Mouse (Mus musculus) limb, embryonic 14.5 days (tissue): Measurements from ENCODE around the gene Amh. TPM values are rescaled to one million over a fixed set of nuclear protein-coding genes. Genes with fewer than 3 reads are reported as not detected.
A peak's percentile ranks its signal among the peaks of the same experiment; 100 is the strongest.

Experiments
- ATAC-seq: fragments of 200-750 bp; cut with Nextera tagmentation; 2 replicates; pipeline ENCODE4 v1.8.0; 2017; ENCODE audit warnings: low read depth, moderate number of reproducible peaks, moderate TSS enrichment; ENCODE audit not compliant: low FRiP score
- DNase-seq: peaks from one replicate; pipeline ENCODE4 v3.0.0-alpha.2; 2015; ENCODE audit warnings: low spot score
- H3K27ac ChIP-seq: fragments of 300-500 bp; sonication (generic); replicated peaks from 2 replicates; pipeline ENCODE4 v1.5.1; 2014; ENCODE audit warnings: low read depth, mild to moderate bottlenecking, low read length, moderate library complexity, mixed read lengths
- H3K27me3 ChIP-seq: fragments of 300-500 bp; sonication (generic); 2 replicates; pipeline ENCODE4 v1.6.1; 2014; ENCODE audit warnings: low read length, mixed read lengths; ENCODE audit not compliant: control insufficient read depth, insufficient read depth
- H3K36me3 ChIP-seq: fragments of 300-500 bp; sonication (generic); 2 replicates; pipeline ENCODE4 v1.6.1; 2014; ENCODE audit warnings: mild to moderate bottlenecking, low read length, moderate library complexity, mixed read lengths; ENCODE audit not compliant: control insufficient read depth, insufficient read depth
- H3K4me1 ChIP-seq: fragments of 300-500 bp; sonication (generic); 2 replicates; pipeline ENCODE4 v1.6.1; 2014; ENCODE audit warnings: antibody characterized with exemption, low read length, mixed read lengths; ENCODE audit not compliant: control insufficient read depth, insufficient read depth
- H3K4me2 ChIP-seq: fragments of 300-500 bp; sonication (generic); replicated peaks from 2 replicates; pipeline ENCODE4 v1.6.1; 2014; ENCODE audit warnings: low read depth, mild to moderate bottlenecking, low read length, moderate library complexity; ENCODE audit not compliant: severe bottlenecking
- H3K4me3 ChIP-seq: fragments of 300-500 bp; sonication (generic); replicated peaks from 2 replicates; pipeline ENCODE4 v1.5.1; 2014; ENCODE audit warnings: low read length
- H3K9ac ChIP-seq: fragments of 300-500 bp; sonication (generic); 2 replicates; pipeline ENCODE4 v1.6.1; 2014; ENCODE audit warnings: mild to moderate bottlenecking, low read depth, low read length, moderate library complexity; ENCODE audit not compliant: severe bottlenecking
- H3K9me3 ChIP-seq: fragments of 300-500 bp; sonication (generic); 2 replicates; pipeline ENCODE4 v1.6.1; 2016; ENCODE audit warnings: low read length; ENCODE audit not compliant: control insufficient read depth
- POLR2A ChIP-seq: fragments of 200-500 bp; IDR thresholded peaks from 2 replicates; pipeline ENCODE4 v1.8.0; 2012; ENCODE audit warnings: inconsistent platforms, mild to moderate bottlenecking, moderate library complexity, borderline replicate concordance; ENCODE audit not compliant: insufficient read depth, insufficient read length; ENCODE audit errors: extremely low read depth
- WGBS: fragments of 180-500 bp; shearing (Covaris S2); extraction: QIAGEN DNeasy Blood & Tissue Kit; methylation state at CpG from one replicate; pipeline ENCODE4 v1.1.7; 2014; 5-methylcytosine and 5-hydroxymethylcytosine counted together
- polyA plus RNA-seq, 2 experiments: library from polyadenylated mRNA; depleted of rRNA in 1 of 2; stranded (reverse) in 1 of 2; unstranded in 1 of 2; fragments of >200 nt; fragmentation: Nextera tagmentation in 1 of 2; extraction: Ambion mirVana in 1 of 2; gene quantifications; 2 replicates each; pipeline versions ENCODE4 v1.2.1 to v1.2.3; 2012 to 2014

Gene Amh
- polyA plus RNA-seq, 2 experiments: 1.0 TPM; not detected in 1

DNA sequence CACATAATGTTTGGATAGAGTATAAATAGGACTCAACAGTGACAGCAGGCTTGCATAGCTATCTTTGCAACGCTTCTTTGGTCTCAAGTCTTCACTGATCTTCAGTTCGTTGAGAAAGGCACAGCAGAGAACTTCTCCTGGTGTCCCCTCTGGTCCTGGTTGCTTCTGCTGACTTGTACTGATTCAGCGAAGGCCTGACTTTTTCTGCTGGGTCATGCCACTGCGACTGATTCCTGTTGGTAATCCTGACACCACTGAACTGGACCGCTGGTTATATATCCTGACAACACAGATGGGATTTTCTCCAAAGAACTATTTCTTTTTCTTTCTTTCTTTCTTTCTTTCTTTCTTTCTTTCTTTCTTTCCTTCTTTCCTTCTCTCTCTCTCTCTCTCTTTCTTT is 17.5 kb downstream of the Amh start:
- H3K9me3 ChIP-seq: no peaks in the 10 kb centered on the region
- no peak overlapping the region for H3K4me2 ChIP-seq
- H3K27ac ChIP-seq: no peak overlapping the region
- no peak overlapping the region for H3K4me3 ChIP-seq
- H3K9ac ChIP-seq: no peak overlapping the region
- no peak for ATAC-seq
- DNase-seq: no peak
- H3K4me1 ChIP-seq: peaks cover 4% of the 10 kb centered on the region; the same call in 1 of the 2 replicates
- H3K27me3 ChIP-seq: no peaks in the 10 kb centered on the region
- H3K36me3 ChIP-seq: no peaks in the 10 kb centered on the region
- WGBS: 91% methylated on average over 5 of the region's 5 CpGs
- no peak for TF ChIP-seq POLR2A

DNA sequence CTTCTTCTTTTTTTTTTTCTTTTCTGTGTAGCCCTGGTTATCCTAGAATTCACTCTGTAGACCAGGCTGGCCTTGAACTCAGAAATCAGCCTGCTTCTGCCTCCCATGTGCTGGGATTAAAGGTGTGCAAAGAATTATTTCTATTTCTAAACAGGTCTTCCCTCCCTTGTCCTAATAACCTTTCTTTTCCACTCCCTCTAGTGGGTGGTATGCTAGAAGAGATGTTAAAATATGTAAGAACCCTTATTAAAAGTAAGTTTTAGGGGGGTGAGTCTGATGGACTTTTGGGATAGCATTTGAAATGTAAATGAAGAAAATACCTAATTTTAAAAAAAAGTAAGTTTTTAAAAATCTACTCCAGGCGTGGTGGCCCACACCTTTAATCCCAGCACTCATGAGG is 18.3 kb downstream of the Amh start:
- Histone ChIP-seq H3K36me3 (peaks cover 1% of the 10 kb centered on the region; the same call in 1 of the 2 replicates), H3K9me3 (no peaks in the 10 kb centered on the region), H3K4me2 (no peak overlapping the region), H3K4me1 (peaks cover 9% of the 10 kb centered on the region), H3K27ac (no peak overlapping the region), H3K9ac (no peak overlapping the region), H3K27me3 (no peaks in the 10 kb centered on the region), H3K4me3 (no peak overlapping the region)
- no peak for TF ChIP-seq POLR2A
- ATAC-seq (no peak), DNase-seq (no peak)
- WGBS: 85% methylated on average over 1 of the region's 1 CpGs

GRCm38 (mm10) chr10:80823847-80824643 is 19.0 kb downstream of the Amh start:
- Histone ChIP-seq H3K4me1 (peaks cover 9% of the 10 kb centered on the region), H3K4me2 (no peak overlapping the region), H3K9me3 (no peaks in the 10 kb centered on the region), H3K27ac (no peak overlapping the region), H3K27me3 (no peaks in the 10 kb centered on the region), H3K36me3 (peaks cover 5% of the 10 kb centered on the region), H3K4me3 (no peak overlapping the region), H3K9ac (no peak overlapping the region)
- no peak for TF ChIP-seq POLR2A
- ATAC-seq: no peak
- 64% methylated on average over 8 of the region's 8 CpGs for WGBS
- no peak for DNase-seq

DNA sequence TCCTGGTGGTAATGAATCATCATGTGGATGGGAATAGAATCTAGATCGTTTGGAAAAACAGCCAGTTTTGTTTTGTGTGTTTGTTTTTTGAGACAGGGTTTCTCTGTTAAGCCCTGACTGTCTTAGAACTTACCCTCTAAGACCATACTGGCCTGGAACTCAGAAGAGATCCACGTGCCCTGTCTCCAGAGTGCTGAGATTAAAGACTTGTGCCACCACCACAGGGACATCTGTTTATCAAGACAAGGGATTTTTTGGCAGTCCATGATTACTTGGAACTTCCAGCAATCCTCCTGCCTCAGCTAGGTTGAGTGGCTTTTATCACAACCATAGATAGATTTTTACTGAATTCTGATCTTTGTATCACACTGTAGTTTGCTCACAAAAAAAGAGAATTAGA is 19.8 kb downstream of the Amh start:
- no peaks in the 10 kb centered on the region for H3K27me3 ChIP-seq
- H3K9ac ChIP-seq: no peak overlapping the region
- no peak overlapping the region for H3K4me2 ChIP-seq
- no peak overlapping the region for H3K27ac ChIP-seq
- H3K4me3 ChIP-seq: no peak overlapping the region
- H3K4me1 ChIP-seq: peaks cover 9% of the 10 kb centered on the region
- ATAC-seq (no peak), DNase-seq (no peak)
- H3K9me3 ChIP-seq: no peaks in the 10 kb centered on the region
- H3K36me3 ChIP-seq: peaks cover 13% of the 10 kb centered on the region
- no peak for TF ChIP-seq POLR2A
- 86% methylated on average over 2 of the region's 2 CpGs for WGBS

DNA sequence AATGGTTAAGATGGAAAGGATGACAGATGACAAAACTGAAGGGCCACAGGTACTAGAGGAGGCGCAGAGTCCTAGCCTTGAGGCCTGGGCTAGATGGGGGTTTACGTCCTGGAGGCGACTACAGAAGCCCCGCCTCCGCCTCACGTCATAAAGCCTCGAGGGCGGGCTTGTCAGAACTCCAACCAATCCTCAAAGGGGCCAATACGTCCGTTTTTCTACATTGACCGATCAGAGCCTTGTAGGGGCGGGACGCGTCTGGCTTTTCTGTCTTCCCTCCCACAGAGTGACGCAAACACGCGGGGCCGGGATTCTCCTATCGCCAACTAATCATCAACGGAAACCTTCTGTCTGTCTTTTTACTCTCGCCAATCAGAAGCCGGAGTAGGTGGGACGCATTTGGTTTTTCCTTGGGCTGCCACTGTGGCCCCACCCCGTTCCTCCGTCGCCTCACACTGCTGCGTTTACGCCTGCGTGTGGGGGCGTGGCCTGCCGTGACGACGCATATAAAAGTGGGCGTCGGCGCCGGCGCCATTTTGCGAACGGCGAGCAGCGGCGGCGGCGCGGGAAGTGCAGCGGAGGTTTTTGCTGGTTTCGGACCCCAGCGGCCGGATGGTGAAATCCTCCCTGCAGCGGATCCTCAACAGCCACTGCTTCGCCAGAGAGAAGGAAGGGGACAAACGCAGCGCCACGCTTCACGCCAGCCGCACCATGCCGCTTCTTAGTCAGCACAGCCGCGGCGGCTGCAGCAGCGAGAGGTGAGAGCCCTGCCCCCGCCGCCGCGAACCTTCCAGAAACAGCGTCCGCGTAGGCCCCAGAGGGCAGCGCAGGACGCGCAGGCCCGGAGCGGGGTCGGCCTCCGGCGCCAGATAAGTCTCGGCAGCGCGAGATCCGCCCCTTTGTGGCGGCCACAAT is 21.4 kb downstream of the Amh start, which contains the start of gene Oaz1:
TSS of gene Oaz1 (plus strand) at position 506 of the 912 bp plus-strand sequence.
- Histone ChIP-seq H3K9ac (peak within 1 kb of the TSS; percentile 92), H3K27ac (peak within 1 kb of the TSS; percentile 86), H3K4me2 (peak within 1 kb of the TSS; percentile 93), H3K9me3 (no peaks in the 10 kb centered on the region), H3K4me1 (peaks cover 9% of the 10 kb centered on the region), H3K36me3 (peaks cover 24% of the 10 kb centered on the region), H3K4me3 (peak within 1 kb of the TSS; percentile 66), H3K27me3 (no peaks in the 10 kb centered on the region)
- TF ChIP-seq POLR2A: peak; percentile 77; the same call in 1 of the 2 replicates
- DNase-seq (peak; percentile 100), ATAC-seq (peak; percentile 97)
- WGBS: under 1% methylated on average over 68 of the region's 82 CpGs
